Mouse (Mus musculus): ENCODE data around the gene Aldh1a7. TPM values are rescaled to one million over a fixed set of nuclear protein-coding genes. Genes with fewer than 3 reads are reported as not detected.
"Not testable (repeated sequence)": the region's sequence is repeated elsewhere in the genome, so short reads cannot be mapped to it uniquely, and the experiment has no call there.

Aldh1a7 gene
- polyA plus RNA-seq, 1 experiment from 2014 or later = 11.0 TPM

DNA sequence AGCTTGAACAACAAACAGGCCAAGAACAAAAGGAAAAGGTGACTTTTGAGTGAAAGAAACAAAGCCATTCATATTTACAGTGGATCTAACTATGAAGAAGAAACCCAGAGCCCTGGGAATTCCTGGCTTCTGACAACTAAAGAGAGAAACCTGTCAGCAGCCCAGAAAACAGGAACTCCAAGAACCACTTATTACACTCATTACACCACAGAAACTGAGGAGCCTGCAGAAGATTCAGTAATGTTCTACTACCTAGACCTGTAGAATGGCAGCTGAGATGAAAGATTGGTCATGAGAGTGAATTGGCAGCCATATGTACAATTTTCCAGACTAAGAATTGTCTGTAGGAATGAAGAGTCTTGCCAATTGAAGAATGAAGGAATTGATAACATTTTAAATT, 20.2 kb downstream of the Aldh1a7 start:
- Histone ChIP-seq H3K9me3 (no peaks in the 10 kb centered on the region), H3K9ac (no peak overlapping the region), H3K4me2 (no peak overlapping the region), H3K36me3 (no peaks in the 10 kb centered on the region), H3K27me3 (no peaks in the 10 kb centered on the region), H3K4me3 (no peak overlapping the region), H3K4me1 (no peaks in the 10 kb centered on the region), H3K27ac (no peak overlapping the region)
- no peak for ATAC-seq (ENCODE audit: insufficient number of reproducible peaks, low FRiP score, low TSS enrichment, low read depth)

DNA sequence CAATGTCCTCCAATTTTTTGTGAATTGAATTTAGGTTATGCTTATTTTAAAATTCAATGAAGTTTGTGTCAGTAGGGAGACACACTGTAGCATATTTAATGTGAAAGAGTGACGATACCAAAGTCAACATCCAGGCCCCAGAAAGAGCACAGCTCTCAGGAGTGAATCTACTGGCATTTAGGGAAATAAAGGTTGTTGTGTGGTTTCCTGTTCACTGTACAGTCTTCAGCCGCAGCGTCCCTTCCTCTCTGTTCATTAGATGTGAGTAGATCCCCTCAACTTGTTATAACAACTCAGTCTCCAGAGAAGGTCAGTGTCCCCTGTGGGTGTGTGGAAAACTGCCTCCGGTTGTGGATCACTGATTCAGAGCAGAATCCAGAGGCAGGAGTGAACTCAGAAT, 20.6 kb downstream of the Aldh1a7 start:
- Histone ChIP-seq H3K9me3 (no peaks in the 10 kb centered on the region), H3K4me3 (no peak overlapping the region), H3K9ac (no peak overlapping the region), H3K4me2 (no peak overlapping the region), H3K27ac (no peak overlapping the region), H3K27me3 (no peaks in the 10 kb centered on the region), H3K36me3 (no peaks in the 10 kb centered on the region), H3K4me1 (no peaks in the 10 kb centered on the region)
- ATAC-seq (ENCODE audit: insufficient number of reproducible peaks, low FRiP score, low TSS enrichment, low read depth) = no peak
- 77% methylated on average over 4 of the region's 4 CpGs for WGBS

DNA sequence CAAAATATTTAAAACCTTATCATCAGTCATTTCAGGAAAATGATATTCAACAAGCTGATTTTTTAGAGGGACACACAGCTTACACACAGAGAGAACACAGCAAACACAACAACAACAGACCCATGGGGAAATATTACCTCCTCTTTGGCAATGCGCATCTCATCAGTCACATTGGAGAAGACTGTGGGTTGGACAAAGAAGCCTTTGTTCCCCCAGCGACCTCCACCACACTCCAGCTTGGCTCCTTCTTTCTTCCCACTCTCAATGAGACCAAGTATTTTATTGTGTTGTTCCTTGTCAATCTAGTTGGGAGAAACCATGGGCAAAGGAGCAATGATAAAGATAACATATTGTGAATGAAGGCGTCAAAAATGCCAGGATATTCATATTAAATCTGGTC, 25.3 kb downstream of the Aldh1a7 start:
- Histone ChIP-seq H3K4me3 (no peak overlapping the region), H3K4me1 (no peaks in the 10 kb centered on the region), H3K36me3 (no peaks in the 10 kb centered on the region), H3K27me3 (no peaks in the 10 kb centered on the region), H3K9ac (no peak overlapping the region), H3K27ac (no peak overlapping the region), H3K9me3 (no peaks in the 10 kb centered on the region), H3K4me2 (no peak overlapping the region)
- ATAC-seq (ENCODE audit: insufficient number of reproducible peaks, low FRiP score, low TSS enrichment, low read depth) = no peak
- 80% methylated on average over 3 of the region's 3 CpGs for WGBS

DNA sequence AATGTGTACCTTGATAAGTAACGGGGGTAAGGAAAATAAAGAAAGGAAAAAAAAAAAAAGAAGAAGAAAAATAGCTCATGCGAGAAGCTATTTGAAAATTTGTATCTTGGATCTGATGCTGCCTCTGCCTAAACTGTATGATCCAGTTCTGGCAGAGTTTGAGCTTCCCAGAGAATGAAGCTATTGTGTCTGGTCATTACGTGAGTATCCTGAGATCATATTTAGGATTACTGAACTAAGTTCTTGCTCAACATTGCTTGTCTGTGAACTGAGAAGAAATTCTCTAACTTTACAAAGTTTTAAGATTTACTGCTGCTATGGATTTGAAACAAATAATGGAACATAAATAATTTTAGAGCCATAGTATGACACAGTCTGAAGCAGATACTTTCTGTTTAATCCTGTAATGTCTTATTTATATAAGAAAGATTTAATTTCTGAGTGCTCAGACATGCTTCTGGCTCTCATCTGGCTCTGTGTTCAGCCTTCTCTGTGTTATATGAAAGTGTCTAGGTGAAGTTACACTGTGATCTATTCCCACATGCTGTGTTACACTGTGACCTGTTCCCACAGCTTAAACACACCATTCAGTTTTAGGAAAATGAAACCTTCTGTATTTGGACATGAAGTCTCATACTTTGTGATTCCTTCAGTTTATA, 49.5 kb downstream of the Aldh1a7 start:
- Histone ChIP-seq H3K4me2 (no peak overlapping the region), H3K4me1 (no peaks in the 10 kb centered on the region), H3K27ac (no peak overlapping the region), H3K9ac (no peak overlapping the region), H3K4me3 (no peak overlapping the region), H3K36me3 (no peaks in the 10 kb centered on the region), H3K9me3 (no peaks in the 10 kb centered on the region), H3K27me3 (no peaks in the 10 kb centered on the region)
- ATAC-seq (ENCODE audit: insufficient number of reproducible peaks, low FRiP score, low TSS enrichment, low read depth) = no peak
- 82% methylated on average over 3 of the region's 3 CpGs for WGBS

DNA sequence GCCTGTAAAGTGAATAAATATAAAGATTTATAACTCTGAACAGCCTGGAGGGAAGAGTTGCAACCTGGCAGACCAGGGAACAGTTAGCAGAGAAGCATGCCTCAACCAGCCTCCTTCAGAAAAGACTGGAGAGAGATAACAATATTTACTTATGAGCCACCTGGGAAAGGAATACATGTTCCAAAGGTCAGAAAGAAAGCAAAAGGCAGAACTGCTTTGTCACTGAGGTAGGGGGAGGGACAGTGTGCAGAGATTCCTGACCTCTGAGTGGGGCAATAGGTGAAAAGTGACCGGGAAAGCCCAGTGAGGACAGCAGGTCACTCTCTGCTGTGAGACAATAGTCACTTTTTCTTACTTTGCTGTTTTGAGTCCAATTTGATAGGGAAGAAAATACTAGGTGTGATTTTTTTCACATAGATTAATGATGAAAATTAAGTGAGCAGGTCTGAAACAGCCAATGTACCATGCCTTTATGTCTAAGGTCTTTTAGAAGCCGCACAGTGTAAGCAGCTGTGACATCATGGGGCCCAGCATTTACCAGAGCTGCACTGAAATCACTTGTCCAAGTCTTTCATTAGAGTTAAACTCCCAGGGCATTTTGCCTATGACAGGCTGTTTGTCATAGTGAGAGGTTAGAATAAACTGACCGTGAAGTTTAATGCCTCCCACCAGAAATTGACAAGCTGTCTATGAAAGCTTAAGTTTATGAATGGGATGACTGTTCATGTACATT, 73.1 kb downstream of the Aldh1a7 start:
- no peaks in the 10 kb centered on the region for H3K9me3 ChIP-seq
- no peak overlapping the region for H3K4me3 ChIP-seq
- H3K4me1 ChIP-seq = no peaks in the 10 kb centered on the region
- H3K27me3 ChIP-seq = no peaks in the 10 kb centered on the region
- no peak overlapping the region for H3K4me2 ChIP-seq
- no peaks in the 10 kb centered on the region for H3K36me3 ChIP-seq
- no peak overlapping the region for H3K9ac ChIP-seq
- H3K27ac ChIP-seq = no peak overlapping the region
- no peak for ATAC-seq (ENCODE audit: insufficient number of reproducible peaks, low FRiP score, low TSS enrichment, low read depth)
- WGBS = 50% methylated on average over 3 of the region's 3 CpGs

DNA sequence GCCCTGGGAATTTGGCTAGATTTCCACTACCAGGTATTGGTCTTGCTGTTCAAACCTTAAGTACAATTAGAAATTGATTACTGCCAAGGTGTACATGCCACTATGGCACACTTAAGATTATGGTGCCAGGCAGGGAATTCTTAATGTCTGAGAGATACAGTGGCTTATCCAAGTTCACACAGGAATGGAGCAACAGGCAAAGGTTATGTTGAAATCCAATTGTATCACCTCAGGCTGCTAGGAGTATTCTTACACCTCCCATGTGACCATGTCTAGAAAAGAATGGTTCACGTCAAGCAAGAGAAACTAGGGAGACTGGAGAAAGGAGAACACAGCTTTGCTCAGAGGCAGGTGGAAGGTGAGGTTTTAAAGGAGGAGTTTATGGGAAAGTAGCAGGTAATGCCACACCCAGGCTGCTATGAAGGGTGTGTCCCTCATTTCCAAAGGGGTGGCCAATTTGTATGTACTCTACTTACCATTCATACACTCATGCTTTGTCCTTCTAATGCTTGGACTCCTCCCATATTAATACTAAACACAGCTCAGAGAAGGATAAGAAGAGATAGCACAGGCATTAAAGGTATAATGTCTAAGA, 74.2 kb downstream of the Aldh1a7 start:
- Histone ChIP-seq H3K4me1 (no peaks in the 10 kb centered on the region), H3K27ac (no peak overlapping the region), H3K4me3 (no peak overlapping the region), H3K9me3 (no peaks in the 10 kb centered on the region), H3K9ac (no peak overlapping the region), H3K36me3 (no peaks in the 10 kb centered on the region), H3K4me2 (no peak overlapping the region), H3K27me3 (no peaks in the 10 kb centered on the region)
- ATAC-seq (ENCODE audit: insufficient number of reproducible peaks, low FRiP score, low TSS enrichment, low read depth) = no peak
- WGBS = 67% methylated on average over 1 of the region's 1 CpGs

DNA sequence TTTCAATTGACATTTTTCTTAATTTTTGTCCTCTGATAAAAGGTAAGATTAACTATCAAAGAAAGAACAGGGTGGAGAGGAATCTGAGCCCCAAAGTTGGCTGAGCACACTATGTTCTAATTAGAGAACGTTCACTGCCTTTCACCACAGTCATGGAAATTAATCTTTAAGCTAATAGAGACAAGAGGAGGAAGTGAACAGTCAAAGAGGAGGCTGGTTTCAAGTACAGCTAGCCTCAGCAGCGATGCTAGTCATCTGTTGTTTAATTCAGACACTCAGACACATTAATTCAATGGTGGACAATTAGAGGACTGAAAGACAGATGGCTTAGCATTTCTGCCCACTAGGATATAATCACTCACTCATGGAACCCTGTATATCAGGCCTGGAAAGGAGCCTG, 77.4 kb downstream of the Aldh1a7 start:
- no peak overlapping the region for H3K4me2 ChIP-seq
- no peak overlapping the region for H3K27ac ChIP-seq
- ATAC-seq (ENCODE audit: insufficient number of reproducible peaks, low FRiP score, low TSS enrichment, low read depth) = no peak
- no peaks in the 10 kb centered on the region for H3K27me3 ChIP-seq
- H3K4me1 ChIP-seq = no peaks in the 10 kb centered on the region
- H3K36me3 ChIP-seq = no peaks in the 10 kb centered on the region
- WGBS = 34% methylated on average over 2 of the region's 2 CpGs
- no peak overlapping the region for H3K4me3 ChIP-seq
- no peak overlapping the region for H3K9ac ChIP-seq
- no peaks in the 10 kb centered on the region for H3K9me3 ChIP-seq

DNA sequence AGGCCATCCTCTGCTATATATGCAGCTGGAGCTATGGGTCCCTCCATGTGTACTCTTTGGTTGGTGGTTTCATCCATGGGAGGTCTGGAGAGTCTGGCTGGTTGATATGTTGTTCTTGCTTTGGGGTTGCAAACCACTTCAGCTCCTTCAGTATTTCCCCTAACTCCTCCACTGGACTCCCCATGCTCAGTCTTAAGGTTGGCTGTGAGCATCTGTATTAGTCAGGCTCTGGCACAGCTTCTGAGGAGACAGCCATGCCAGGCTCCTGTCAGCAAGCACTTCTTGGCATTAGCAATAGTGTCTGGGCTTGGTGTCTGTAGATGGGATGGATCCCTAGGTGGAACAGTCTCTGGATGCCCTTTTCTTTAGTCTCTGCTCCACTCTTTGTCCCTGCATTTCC, 79.9 kb downstream of the Aldh1a7 start:
- not testable (repeated sequence) for H3K27me3 ChIP-seq; ATAC-seq (ENCODE audit: insufficient number of reproducible peaks, low FRiP score, low TSS enrichment, low read depth); H3K9me3 ChIP-seq; H3K36me3 ChIP-seq; H3K4me3 ChIP-seq; H3K9ac ChIP-seq; H3K4me1 ChIP-seq; H3K27ac ChIP-seq; H3K4me2 ChIP-seq

DNA sequence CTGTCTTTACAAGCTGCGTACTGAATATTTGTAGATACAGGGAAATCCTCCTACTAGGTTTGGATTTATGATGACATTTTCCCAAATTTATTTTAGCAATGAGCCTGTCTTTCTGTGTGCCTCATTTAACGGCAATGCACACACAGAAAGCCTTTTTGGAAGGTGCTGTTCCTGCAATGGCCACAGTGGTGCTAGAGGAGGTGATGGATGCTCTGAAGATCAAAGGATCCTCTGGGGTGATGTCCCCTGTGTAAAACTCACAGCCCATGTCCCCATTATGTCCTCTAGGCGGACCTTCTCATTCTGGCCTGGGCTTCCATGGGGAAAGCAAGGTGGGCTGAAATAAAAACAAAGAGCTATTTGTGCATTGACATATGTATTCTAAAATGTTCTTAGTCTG, 83.0 kb downstream of the Aldh1a7 start:
- ATAC-seq (ENCODE audit: insufficient number of reproducible peaks, low FRiP score, low TSS enrichment, low read depth) = no peak
- Histone ChIP-seq H3K9me3 (no peaks in the 10 kb centered on the region), H3K4me2 (no peak overlapping the region), H3K4me1 (no peaks in the 10 kb centered on the region), H3K36me3 (no peaks in the 10 kb centered on the region), H3K4me3 (no peak overlapping the region), H3K9ac (no peak overlapping the region), H3K27me3 (no peaks in the 10 kb centered on the region), H3K27ac (no peak overlapping the region)
- WGBS = 55% methylated on average over 3 of the region's 3 CpGs

Other genes starting within 250 kb of the Aldh1a7 start
- 2.4 and 2.8 TPM in 2 replicates for gene Aldh1a1, start 234.8 kb downstream of the Aldh1a7 start, polyA plus RNA-seq (2015; fragmentation: Nextera tagmentation; extraction: Ambion mirVana)
- 0.04 and 0.06 TPM in 2 replicates for gene Tmc1, start 226.6 kb upstream of the Aldh1a7 start, polyA plus RNA-seq (2015; fragmentation: Nextera tagmentation; extraction: Ambion mirVana)

All from limb, embryonic 15.5 days (tissue).